Mouse (Mus musculus): ENCODE measurements at regions not wholly inside any gene's neighbourhood (a gene's known extent, or its start where the extent isn't known, plus 50 kb on each side); places are given as distances from the start of the nearest gene placed in this dataset.

DNA sequence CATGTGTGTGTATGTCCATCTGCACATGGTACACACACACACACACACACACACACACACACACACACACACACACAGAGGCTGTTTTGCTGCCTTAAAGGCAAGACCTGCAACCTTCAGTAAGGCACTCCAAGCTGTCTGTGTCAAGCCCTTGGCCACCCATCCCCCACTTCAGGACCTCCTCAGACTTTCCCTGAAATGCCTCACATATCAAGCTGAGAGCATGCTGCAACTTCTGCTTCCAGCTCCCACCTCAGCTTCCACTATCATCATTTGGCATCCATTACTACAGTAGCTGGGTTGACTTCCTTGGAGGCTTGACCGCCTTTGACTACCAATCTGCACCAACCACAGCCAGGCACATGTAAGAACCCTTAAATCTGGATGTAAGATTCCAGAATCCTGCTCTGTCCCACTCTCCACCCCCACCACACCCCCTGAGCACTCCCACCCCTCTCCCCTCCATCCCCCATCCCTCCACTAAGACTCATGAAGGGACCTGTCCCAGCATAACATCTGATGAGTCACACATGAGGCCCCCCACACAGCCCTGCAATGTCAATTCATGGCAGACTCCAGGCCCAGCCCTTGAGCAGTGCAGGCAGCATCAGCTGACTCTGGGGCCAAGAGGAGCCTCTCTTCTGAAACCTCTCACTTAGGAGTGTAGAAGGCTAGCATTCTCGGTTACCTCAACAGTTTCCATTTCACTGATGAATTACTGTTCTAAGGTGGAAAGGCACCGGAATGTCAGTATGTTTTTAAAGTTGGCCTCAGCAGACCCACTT is 196.8 kb upstream of the Dio3 start:
- DNase-seq (ENCODE audit: low spot score): no peak

DNA sequence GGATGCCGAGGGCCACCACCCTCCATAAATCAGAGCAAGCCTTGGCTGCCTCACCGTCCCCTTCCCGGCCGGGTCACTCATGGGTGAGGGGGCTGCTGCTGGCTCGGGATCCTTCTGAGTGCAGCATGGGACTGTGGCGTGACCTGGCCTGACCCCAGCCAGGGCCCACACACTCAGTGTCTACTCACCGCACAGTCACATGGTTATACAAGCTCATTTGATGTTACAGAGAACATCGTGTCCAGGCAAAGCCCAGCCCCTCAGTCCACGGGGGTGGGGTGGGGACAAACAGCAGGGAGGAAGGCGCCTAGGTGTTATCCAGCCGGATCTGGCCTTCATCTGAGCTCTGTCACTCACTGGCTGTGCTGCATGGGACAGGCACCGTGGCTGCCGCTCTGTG is 195.9 kb upstream of the Dio3 start:
- DNase-seq (ENCODE audit: low spot score): peak; percentile 71

- no peak for DNase-seq (ENCODE audit: low spot score)
Observed at GRCm38 (mm10) chr12:110083471-110083870, 195.4 kb upstream of the Dio3 start.

DNA sequence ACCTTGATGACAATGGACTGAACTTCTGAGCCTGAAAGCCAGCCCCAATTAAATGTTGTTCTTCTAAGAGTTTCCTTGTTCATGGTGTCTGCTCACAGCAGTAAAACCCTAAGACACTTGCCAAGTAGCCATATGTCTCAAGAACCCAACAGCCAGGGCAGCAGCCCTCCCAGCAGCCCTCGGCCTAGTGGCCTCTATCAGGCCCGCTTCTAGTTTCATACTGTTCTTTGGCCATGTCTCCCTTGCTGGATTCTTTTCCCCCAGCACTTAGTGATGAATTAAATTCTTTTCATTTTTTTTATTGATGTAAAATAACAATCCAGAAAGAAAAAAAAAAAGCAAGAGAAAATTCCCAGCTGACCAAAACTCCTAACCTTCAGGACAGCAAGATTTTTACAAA is 191.9 kb upstream of the Dio3 start:
- DNase-seq (ENCODE audit: low spot score): no peak

DNA sequence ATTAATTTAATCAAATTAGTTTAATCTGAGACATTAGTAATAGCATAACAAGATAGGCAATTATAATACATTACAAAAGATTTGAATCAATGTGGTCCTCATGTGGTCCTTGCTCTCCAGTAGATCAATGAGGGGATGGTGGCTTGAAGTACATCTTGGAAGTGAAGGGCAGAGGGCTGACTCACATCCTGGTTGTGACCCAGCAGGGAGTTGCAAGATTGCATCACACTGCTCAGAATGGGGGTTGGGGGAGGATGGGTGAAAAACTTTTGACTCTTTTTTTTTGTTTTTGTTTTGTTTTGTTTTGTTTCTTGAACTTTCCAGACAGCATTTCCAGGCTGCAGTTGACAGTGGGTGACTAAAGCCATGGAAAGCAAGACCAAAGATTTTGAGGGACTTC is 191.1 kb upstream of the Dio3 start:
- DNase-seq (ENCODE audit: low spot score): no peak

GRCm38 (mm10) chr12:110102186-110102585 is 176.7 kb upstream of the Dio3 start:
- DNase-seq (ENCODE audit: low spot score): no peak

DNA sequence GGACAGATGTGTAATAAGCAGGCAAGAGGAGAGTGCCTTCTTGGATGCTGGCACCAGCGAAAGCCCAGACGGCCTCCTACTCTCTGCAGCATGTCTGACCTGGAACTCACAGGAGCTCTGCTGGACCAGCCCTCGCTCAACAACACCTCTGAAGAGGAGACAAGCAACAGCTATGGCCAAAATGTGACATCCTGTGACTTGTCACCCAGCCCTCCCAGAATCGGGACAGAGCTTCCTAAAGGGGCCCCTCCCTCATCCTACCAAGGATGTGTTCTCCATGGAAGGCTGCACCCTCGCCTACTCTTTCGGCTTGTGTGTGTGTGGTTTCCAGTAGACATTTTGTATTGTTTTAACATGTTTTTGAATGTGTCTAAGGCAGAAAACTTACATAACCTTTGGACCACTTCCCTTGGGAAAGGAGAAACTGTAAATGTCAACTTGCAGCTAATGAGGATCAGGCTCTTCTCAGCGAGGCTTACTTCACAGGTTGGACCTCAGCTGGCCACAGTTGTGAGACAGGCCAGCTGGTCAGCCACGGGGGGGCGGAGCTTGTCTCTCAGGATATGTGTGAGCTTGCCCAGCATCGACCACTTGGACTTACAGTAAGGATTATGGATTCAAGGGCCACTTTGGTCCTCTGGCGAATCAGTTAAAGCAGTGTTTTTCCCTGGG is 166.7 kb upstream of the Dio3 start:
- peak; percentile 13 for DNase-seq (ENCODE audit: low spot score)

DNA sequence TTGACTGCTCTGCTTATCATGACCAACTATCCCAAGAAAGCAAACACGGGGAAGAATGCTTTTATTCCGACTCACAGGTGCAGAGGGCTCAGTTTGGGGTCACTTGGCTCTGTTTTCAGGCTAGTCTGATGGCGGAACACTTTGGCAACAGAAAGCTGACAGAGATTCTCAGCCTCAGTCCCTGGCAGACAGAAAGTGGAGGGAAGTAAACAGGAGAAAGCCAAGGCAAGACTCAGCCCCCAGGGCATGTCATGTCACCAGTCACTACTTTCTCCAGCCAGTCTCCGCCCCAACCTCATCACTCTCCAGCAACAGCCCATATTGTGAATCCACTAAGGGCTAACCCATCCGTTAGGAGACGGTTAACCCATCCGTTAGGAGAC is 166.2 kb upstream of the Dio3 start:
- no peak for DNase-seq (ENCODE audit: low spot score)

GRCm38 (mm10) chr12:110120141-110120540 is 158.7 kb upstream of the Dio3 start:
- no peak for DNase-seq (ENCODE audit: low spot score)

GRCm38 (mm10) chr12:110122976-110123375 is 155.9 kb upstream of the Dio3 start:
- no peak for DNase-seq (ENCODE audit: low spot score)

GRCm38 (mm10) chr12:110126525-110126924 is 152.3 kb upstream of the Dio3 start:
- no peak for DNase-seq (ENCODE audit: low spot score)

DNA sequence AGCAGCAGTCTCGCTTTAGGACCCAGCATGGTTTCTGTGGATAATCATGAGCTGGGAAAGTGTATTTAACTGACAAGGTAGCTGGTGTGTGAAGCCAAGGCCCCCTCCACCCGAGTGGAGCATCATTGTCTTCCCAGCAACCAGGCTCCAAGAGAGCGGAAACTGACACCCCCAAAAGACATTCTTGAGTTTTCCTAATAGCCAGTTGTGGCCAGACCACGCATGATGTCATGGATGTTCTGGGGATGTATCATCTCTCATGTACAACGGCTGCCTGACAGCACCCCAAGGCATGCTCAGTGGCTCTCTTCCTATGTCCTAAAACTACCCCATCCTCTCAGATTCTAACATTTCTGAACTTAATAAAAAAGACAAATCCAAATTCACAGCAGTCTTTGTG is 133.5 kb upstream of the Dio3 start:
- no peak for DNase-seq (ENCODE audit: low spot score)

GRCm38 (mm10) chr12:110154225-110154962 is 124.5 kb upstream of the Dio3 start:
- no peak for DNase-seq (ENCODE audit: low spot score)

DNA sequence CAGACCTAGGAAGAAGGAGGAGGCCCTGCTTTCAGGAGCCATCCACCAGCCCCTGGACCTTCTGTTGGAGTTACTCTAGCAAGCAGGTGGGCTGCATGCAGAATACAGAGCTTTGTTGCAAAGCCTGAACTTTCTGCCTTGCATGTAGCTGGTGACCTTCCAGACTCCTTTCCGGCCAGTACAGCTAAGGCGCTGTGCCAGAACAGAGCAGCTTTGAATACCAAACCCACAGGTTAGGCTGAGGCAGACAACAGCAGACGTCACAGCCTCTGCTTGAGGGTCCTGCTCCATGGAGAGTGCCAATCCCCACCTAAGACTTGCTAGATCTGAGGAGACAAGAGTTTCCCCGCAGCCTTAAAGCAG is 123.9 kb upstream of the Dio3 start:
- DNase-seq (ENCODE audit: low spot score): no peak

- peak; percentile 46 for DNase-seq (ENCODE audit: low spot score)
Observed at GRCm38 (mm10) chr12:110156441-110156840, 122.4 kb upstream of the Dio3 start.

DNA sequence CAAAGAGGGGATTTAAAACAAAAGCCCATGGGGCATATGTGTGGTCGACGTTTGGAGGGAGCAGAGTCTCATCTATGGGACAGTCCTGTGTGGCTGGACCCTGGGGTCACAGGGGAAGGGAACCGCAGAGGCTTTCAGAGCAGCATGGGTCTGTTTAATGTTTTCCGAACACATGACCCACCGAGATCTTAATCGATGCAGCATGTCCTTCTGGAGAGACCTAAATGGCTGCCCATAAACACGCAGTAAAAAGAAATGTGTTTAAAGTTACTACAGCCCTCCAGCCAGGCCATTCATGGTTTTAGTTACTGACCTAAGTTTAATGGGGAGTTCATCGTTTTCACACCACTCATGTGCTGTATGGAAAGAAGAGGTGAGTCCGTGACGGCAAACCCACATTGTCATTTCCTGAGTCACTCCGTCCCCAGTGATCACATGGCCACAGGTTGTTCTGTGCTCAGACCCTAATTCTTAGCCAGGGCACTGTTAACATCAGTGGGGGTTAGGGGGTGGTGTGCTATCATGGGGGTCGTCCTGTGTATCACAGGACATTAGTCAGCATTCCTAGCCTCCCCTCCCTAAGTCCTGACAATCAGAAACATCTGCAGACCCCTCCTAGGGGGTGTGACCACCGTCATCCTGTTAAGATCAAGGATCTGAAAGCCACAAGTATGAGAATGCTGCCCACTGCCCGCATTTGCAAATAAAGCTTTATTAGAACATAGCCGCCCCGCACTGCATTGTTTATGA is 120.7 kb upstream of the Dio3 start:
- DNase-seq (ENCODE audit: low spot score): peak; percentile 42

DNA sequence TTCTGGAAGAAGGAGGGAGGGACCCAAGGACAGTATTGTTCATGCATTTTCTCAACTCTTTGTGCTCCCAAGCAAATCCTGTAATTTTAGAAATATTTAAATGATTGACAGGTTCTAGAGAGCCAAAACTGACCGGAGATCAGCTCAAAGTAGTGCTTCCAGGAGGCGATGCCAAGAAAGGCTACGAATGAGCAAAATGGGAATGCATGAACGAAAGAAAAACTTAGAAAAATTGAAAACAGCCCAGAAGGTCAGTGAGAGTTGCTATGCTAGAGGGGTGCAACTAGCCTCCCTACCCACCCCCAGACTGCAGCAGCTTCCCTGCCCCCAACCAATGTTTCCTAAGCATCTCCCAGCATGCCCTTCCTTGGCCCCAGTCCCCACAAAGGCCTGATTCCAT is 117.6 kb upstream of the Dio3 start:
- DNase-seq (ENCODE audit: low spot score): no peak

DNA sequence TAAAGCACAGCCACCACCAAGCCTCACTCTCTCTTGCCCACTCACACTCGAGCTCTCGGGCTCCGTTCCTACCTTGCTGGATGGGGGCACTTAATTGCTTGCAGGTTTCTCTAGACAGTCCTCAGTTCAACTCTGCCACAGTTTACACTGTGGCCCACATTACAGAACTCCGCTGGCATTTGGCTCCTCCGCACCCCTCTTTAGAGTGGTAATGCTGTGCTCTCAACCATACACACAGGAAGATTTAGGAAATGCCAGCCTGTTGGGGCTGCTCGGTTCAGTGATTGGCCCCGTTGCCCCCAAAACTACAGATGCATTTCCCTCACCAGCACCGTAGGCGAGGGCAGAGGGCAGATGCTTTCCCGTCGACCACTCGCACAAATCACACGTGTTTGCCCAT is 113.4 kb upstream of the Dio3 start:
- DNase-seq (ENCODE audit: low spot score): no peak

GRCm38 (mm10) chr12:110168407-110168806 is 110.5 kb upstream of the Dio3 start:
- DNase-seq (ENCODE audit: low spot score): no peak

- no peak for DNase-seq (ENCODE audit: low spot score)
Observed at GRCm38 (mm10) chr12:110169261-110169660, 109.6 kb upstream of the Dio3 start.

GRCm38 (mm10) chr12:110170496-110170895 is 108.4 kb upstream of the Dio3 start:
- no peak for DNase-seq (ENCODE audit: low spot score)

- no peak for DNase-seq (ENCODE audit: low spot score)
Observed at GRCm38 (mm10) chr12:110177826-110178225, 101.0 kb upstream of the Dio3 start.

Data from embryo, embryonic 10 days (tissue).